ENCODE assay signal across 9 mouse cellular contexts in genomic region chrX:77638076-77638475, GRCm38 (mm10).
DNase-seq lines count a peak whose midpoint lies in the region; ATAC-seq lines count a peak whose summit lies in the region.
"Had no signal": no experiment of that assay in that cellular context is flagged by ENCODE, and none has a peak within 500 bp of the region (broad histone marks: within the 10 kb centered on the region; RNA-seq: fewer than 3 reads in every experiment).

No protein-coding gene starts in this region.

- H3K36me3 ChIP-seq in hindbrain, embryonic 15.5 days = no peaks in the 10 kb centered on the region
- H3K36me3 ChIP-seq in hindbrain, embryonic 12.5 days = no peaks in the 10 kb centered on the region
- H3K36me3 ChIP-seq: embryonic facial prominence, embryonic 15.5 days had no signal

- no peaks in the 10 kb centered on the region for H3K9me3 ChIP-seq in hindbrain, embryonic 15.5 days
- H3K9me3 ChIP-seq in hindbrain, embryonic 12.5 days (replicated peaks) = no peaks in the 10 kb centered on the region
- H3K9me3 ChIP-seq: embryonic facial prominence, embryonic 15.5 days had no signal

- WGBS in hindbrain, embryonic 15.5 days = 13% methylated on average over 3 of the region's 3 CpGs
- 17% methylated on average over 3 of the region's 3 CpGs for WGBS in hindbrain, embryonic 12.5 days

- H3K27ac ChIP-seq in hindbrain, embryonic 15.5 days (replicated peaks) = no peak overlapping the region
- H3K27ac ChIP-seq in hindbrain, embryonic 12.5 days = no peak overlapping the region
- H3K27ac ChIP-seq: embryonic facial prominence, embryonic 15.5 days had no signal

- no peaks in the 10 kb centered on the region for H3K27me3 ChIP-seq in hindbrain, embryonic 15.5 days
- no peaks in the 10 kb centered on the region for H3K27me3 ChIP-seq in hindbrain, embryonic 12.5 days
- H3K27me3 ChIP-seq: embryonic facial prominence, embryonic 15.5 days had no signal

- no peak overlapping the region for H3K4me3 ChIP-seq in hindbrain, embryonic 15.5 days
- H3K4me3 ChIP-seq in hindbrain, embryonic 12.5 days = no peak overlapping the region
- H3K4me3 ChIP-seq: embryonic facial prominence, embryonic 15.5 days had no signal

- DNase-seq in CD8-positive naive resting alpha-beta T cell, adult 2 months (ENCODE audit: low read depth in 2 of 2, low spot score in 2 of 2) = peak; percentile 9 to 37
- peak; percentile 49 for DNase-seq in adrenal gland, postnatal 14 days
- peak; percentile 28 for DNase-seq in forelimb bud, embryonic 11.5 days (ENCODE audit: low read depth, low spot score)
- DNase-seq in layer of hippocampus, adult 8-10 months (ENCODE audit: low spot score in 2 of 2) = peak; percentile 14 to 18
- DNase-seq in naive thymus-derived CD4-positive, alpha-beta T cell, adult 2 months (ENCODE audit: low read depth) = peak; percentile 74

- H3K4me2 ChIP-seq in hindbrain, embryonic 15.5 days = no peak overlapping the region
- H3K4me2 ChIP-seq in hindbrain, embryonic 12.5 days (replicated peaks) = no peak overlapping the region
- H3K4me2 ChIP-seq: embryonic facial prominence, embryonic 15.5 days had no signal

- peak; percentile 71; the same call in 1 of the 2 replicates for ATAC-seq in hindbrain, embryonic 15.5 days (ENCODE audit: low FRiP score, low read depth)
- no peak; the same call in 1 of the 2 replicates for ATAC-seq in hindbrain, embryonic 12.5 days (ENCODE audit: low FRiP score)
- no peak for ATAC-seq in erythroblast, adult 5-6 weeks (replicated peaks; ENCODE audit: low FRiP score, poor library complexity, severe bottlenecking)

- no peaks in the 10 kb centered on the region for H3K4me1 ChIP-seq in hindbrain, embryonic 15.5 days (replicated peaks)
- no peaks in the 10 kb centered on the region for H3K4me1 ChIP-seq in hindbrain, embryonic 12.5 days
- H3K4me1 ChIP-seq: embryonic facial prominence, embryonic 15.5 days had no signal

- no peak overlapping the region for H3K9ac ChIP-seq in hindbrain, embryonic 15.5 days
- no peak overlapping the region for H3K9ac ChIP-seq in hindbrain, embryonic 12.5 days
- H3K9ac ChIP-seq: embryonic facial prominence, embryonic 15.5 days had no signal

Comparison
In these comparisons a context has a peak if more than half of its experiments do, and no peak if none do; other contexts are left out.
1. DNase-seq: peak in every context shown above with its lines; median percentile 74 in naive thymus-derived CD4-positive, alpha-beta T cell, adult 2 months; 49 in adrenal gland, postnatal 14 days; 28 in forelimb bud, embryonic 11.5 days; 23 in CD8-positive naive resting alpha-beta T cell, adult 2 months; 16 in layer of hippocampus, adult 8-10 months.